Mouse (Mus musculus): Measurements from ENCODE around the gene Bicd1. TPM values are rescaled to one million over a fixed set of nuclear protein-coding genes. Genes with fewer than 3 reads are reported as not detected.

Bicd1 gene
- 1.2 TPM for polyA plus RNA-seq (2015; fragmentation: Illumina TruSeq; extraction: RNeasy Lipid Tissue Mini Kit (QIAGEN cat#74804); ENCODE audit: insufficient read depth, low replicate concordance)

GRCm38 (mm10) chr6:149408833-149409332 lies at the start of gene Bicd1:
Gene Bicd1 (plus strand): TSS chr6:149408886.

Other genes starting within 250 kb of the Bicd1 start
- gene Amn1, start 220.2 kb upstream of the Bicd1 start, polyA plus RNA-seq (2015; fragmentation: Illumina TruSeq; extraction: RNeasy Lipid Tissue Mini Kit (QIAGEN cat#74804); ENCODE audit: insufficient read depth, low replicate concordance): 18.7 TPM
- 85.6 TPM for gene Resf1, start 99.5 kb upstream of the Bicd1 start, polyA plus RNA-seq (2015; fragmentation: Illumina TruSeq; extraction: RNeasy Lipid Tissue Mini Kit (QIAGEN cat#74804); ENCODE audit: insufficient read depth, low replicate concordance)

Measured in spleen, adult 10 weeks (tissue).